ENCODE assay signal across 7 mouse cellular contexts in genomic region chr7:103813766-103814165, GRCm38 (mm10). TPM values are rescaled to one million over a fixed set of nuclear protein-coding genes. Genes with fewer than 3 reads are reported as not detected.
A peak's percentile ranks its signal among the peaks of the same experiment; 100 is the strongest.
DNase-seq lines count a peak whose midpoint lies in the region; ATAC-seq and TF ChIP-seq lines count a peak whose summit lies in the region.

Hbb-bt (minus strand) TSS chr7:103813996.

- WGBS in hindbrain, postnatal 0 days = 96% methylated on average over 3 of the region's 3 CpGs

- TF ChIP-seq RAD21 in MEL (IDR thresholded peaks at IDR 0.05; ENCODE audit: low read depth, low read length) = no peak

- DNase-seq in MEL (ENCODE audit: low read depth, low spot score) = peak; percentile 71
- no peak for DNase-seq in adrenal gland, postnatal 10 days
- DNase-seq in gastrocnemius, adult 2 months = no peak
- DNase-seq in hindbrain, postnatal 0 days (ENCODE audit: low spot score) = no peak
- no peak for DNase-seq in embryo, embryonic 11 days
- no peak for DNase-seq in natural killer cell, adult 2 months (ENCODE audit: low spot score in 2 of 2)

- peak within 1 kb of the TSS; percentile 17 to 42 for H3K4me3 ChIP-seq in MEL (ENCODE audit: control insufficient read depth in 1 of 2, insufficient read depth in 1 of 2, low read depth in 2 of 2, low read length in 2 of 2)
- no peak within 1 kb of the TSS for H3K4me3 ChIP-seq in gastrocnemius, adult 2 months
- H3K4me3 ChIP-seq in hindbrain, postnatal 0 days (ENCODE audit: low read length) = no peak within 1 kb of the TSS

- TF ChIP-seq POLR2A in MEL (IDR thresholded peaks at IDR 0.05; ENCODE audit: control insufficient read depth in 1 of 2, insufficient read depth in 1 of 2, low read depth in 1 of 2, low read length in 2 of 2, poor library complexity in 1 of 2) = peak in 1 of 2 experiments; percentile 60; a peak in 2 of 4 replicates

- H3K4me2 ChIP-seq in hindbrain, postnatal 0 days (ENCODE audit: low read depth, low read length) = no peak within 1 kb of the TSS

- TF ChIP-seq CTCF in MEL (IDR thresholded peaks at IDR 0.05 in 2 of 3, conservative IDR thresholded peaks at IDR 0.05 in 1 of 3; ENCODE audit: control insufficient read depth in 1 of 3, insufficient read depth in 1 of 3, low read depth in 2 of 3, low read length in 3 of 3, poor library complexity in 1 of 3, severe bottlenecking in 1 of 3) = no peak
- TF ChIP-seq CTCF in gastrocnemius, adult 2 months (IDR thresholded peaks at IDR 0.05) = no peak
- TF ChIP-seq CTCF in hindbrain, postnatal 0 days (IDR thresholded peaks at IDR 0.05; ENCODE audit: low read depth) = no peak

- H3K27ac ChIP-seq in MEL (ENCODE audit: control insufficient read depth, low read depth, low read length) = peak within 1 kb of the TSS; percentile 83
- no peak within 1 kb of the TSS for H3K27ac ChIP-seq in gastrocnemius, adult 2 months
- H3K27ac ChIP-seq in hindbrain, postnatal 0 days = no peak within 1 kb of the TSS

- H3K9ac ChIP-seq in MEL (ENCODE audit: control insufficient read depth, low read depth, low read length, poor library complexity, severe bottlenecking) = peak within 1 kb of the TSS; percentile 41
- H3K9ac ChIP-seq in hindbrain, postnatal 0 days (replicated peaks; ENCODE audit: low read length) = no peak within 1 kb of the TSS

- peaks cover 0 to 25% of the 10 kb centered on the region in 2 experiments; a peak in 2 of 4 replicates for H3K36me3 ChIP-seq in MEL (ENCODE audit: control insufficient read depth in 1 of 2, insufficient read depth in 2 of 2, low read length in 2 of 2)
- no peaks in the 10 kb centered on the region for H3K36me3 ChIP-seq in hindbrain, postnatal 0 days (ENCODE audit: insufficient read depth, low read length)

- H3K79me2 ChIP-seq in MEL (ENCODE audit: control insufficient read depth, insufficient read depth, low read length, poor library complexity) = no peaks in the 10 kb centered on the region

- H3K4me1 ChIP-seq in MEL (ENCODE audit: control insufficient read depth in 1 of 2, insufficient read depth in 2 of 2, low read length in 2 of 2) = peaks cover 21 to 23% of the 10 kb centered on the region in 2 experiments
- H3K4me1 ChIP-seq in hindbrain, postnatal 0 days (ENCODE audit: insufficient read depth, low read length) = no peaks in the 10 kb centered on the region

- TF ChIP-seq EP300 in MEL (IDR thresholded peaks at IDR 0.05; ENCODE audit: low read depth in 1 of 2, low read length in 2 of 2) = no peak

- intact Hi-C loops in gastrocnemius, adult 2 months (cut with DNase I) = no loop called here

- no peak for ATAC-seq in hindbrain, postnatal 0 days
- 0 out of 2 replicates have a peak, but pooled peaks have one; percentile 4 for ATAC-seq in megakaryocyte progenitor cell, adult 5-6 weeks (replicated peaks; ENCODE audit: poor library complexity)

- H3K9me3 ChIP-seq in MEL (replicated peaks; ENCODE audit: insufficient read depth, low read length) = no peaks in the 10 kb centered on the region
- no peaks in the 10 kb centered on the region for H3K9me3 ChIP-seq in hindbrain, postnatal 0 days (ENCODE audit: low read length)

- H3K27me3 ChIP-seq in MEL (ENCODE audit: control insufficient read depth in 1 of 2, insufficient read depth in 2 of 2, low read length in 2 of 2) = no peaks in the 10 kb centered on the region
- no peaks in the 10 kb centered on the region for H3K27me3 ChIP-seq in hindbrain, postnatal 0 days (ENCODE audit: insufficient read depth, low read length)

TF ChIP-seq in MEL, 35 proteins besides CTCF, POLR2A, EP300 and RAD21:
- TF ChIP-seq GABPA (IDR thresholded peaks at IDR 0.05; ENCODE audit: low read depth, low read length) = no peak
- TF ChIP-seq POLR2AphosphoS2 (IDR thresholded peaks at IDR 0.05; ENCODE audit: low read length) = no peak
- TF ChIP-seq ZKSCAN1 (IDR thresholded peaks at IDR 0.05; ENCODE audit: low read depth, low read length) = no peak
- TF ChIP-seq TAL1 (IDR thresholded peaks at IDR 0.05; ENCODE audit: low read length) = no peak
- TF ChIP-seq POLR2AphosphoS5 (IDR thresholded peaks at IDR 0.05; ENCODE audit: borderline replicate concordance, low read depth, low read length) = peak; percentile 74; the same call in 1 of the 2 replicates
- TF ChIP-seq MXI1 (IDR thresholded peaks at IDR 0.05; ENCODE audit: low read depth, low read length) = no peak
- no peak for TF ChIP-seq BHLHE40 (IDR thresholded peaks at IDR 0.05; ENCODE audit: borderline replicate concordance, low read depth, low read length)
- peak; percentile 33; the same call in 1 of the 2 replicates for TF ChIP-seq ZMIZ1 (IDR thresholded peaks at IDR 0.05; ENCODE audit: low read depth, low read length)
- TF ChIP-seq KAT2A (conservative IDR thresholded peaks at IDR 0.05; ENCODE audit: low read depth, low read length) = no peak
- no peak for TF ChIP-seq JUND (IDR thresholded peaks at IDR 0.05; ENCODE audit: low read depth, low read length)
- TF ChIP-seq HCFC1 (IDR thresholded peaks at IDR 0.05; ENCODE audit: low read depth, low read length) = no peak
- TF ChIP-seq GATA1 (IDR thresholded peaks at IDR 0.05; ENCODE audit: low read depth, low read length) = no peak
- TF ChIP-seq USF1 (IDR thresholded peaks at IDR 0.05; ENCODE audit: low read depth, low read length) = no peak
- TF ChIP-seq ELF1 (IDR thresholded peaks at IDR 0.05; ENCODE audit: low read depth, low read length) = no peak
- no peak for TF ChIP-seq TCF12 (IDR thresholded peaks at IDR 0.05; ENCODE audit: low read depth, low read length)
- TF ChIP-seq RCOR1 (IDR thresholded peaks at IDR 0.05; ENCODE audit: low read depth, low read length) = no peak
- no peak for TF ChIP-seq USF2 (IDR thresholded peaks at IDR 0.05; ENCODE audit: borderline replicate concordance in 1 of 2, insufficient read depth in 1 of 2, low read depth in 1 of 2, low read length in 2 of 2)
- TF ChIP-seq SMC3 (IDR thresholded peaks at IDR 0.05; ENCODE audit: low read depth, low read length) = no peak
- TF ChIP-seq UBTF (IDR thresholded peaks at IDR 0.05; ENCODE audit: borderline replicate concordance, insufficient read depth, low read depth, low read length) = no peak
- TF ChIP-seq MYB (IDR thresholded peaks at IDR 0.05; ENCODE audit: low read depth, low read length) = no peak
- peak; percentile 90 for TF ChIP-seq TBP (IDR thresholded peaks at IDR 0.05; ENCODE audit: low read depth, low read length)
- TF ChIP-seq NELFE (IDR thresholded peaks at IDR 0.05; ENCODE audit: low read depth, low read length) = peak; percentile 32; the same call in 1 of the 2 replicates
- no peak for TF ChIP-seq CHD2 (IDR thresholded peaks at IDR 0.05; ENCODE audit: low read length)
- no peak for TF ChIP-seq ZNF384 (IDR thresholded peaks at IDR 0.05; ENCODE audit: low read depth, low read length)
- TF ChIP-seq ZC3H11A (IDR thresholded peaks at IDR 0.05; ENCODE audit: low read depth, low read length) = no peak
- TF ChIP-seq CHD1 (IDR thresholded peaks at IDR 0.05; ENCODE audit: low read depth, low read length) = no peak
- no peak for TF ChIP-seq NRF1 (IDR thresholded peaks at IDR 0.05; ENCODE audit: insufficient read depth, low read depth, low read length, poor library complexity, severe bottlenecking)
- TF ChIP-seq SIN3A (IDR thresholded peaks at IDR 0.05; ENCODE audit: low read length) = no peak
- no peak for TF ChIP-seq MAZ (IDR thresholded peaks at IDR 0.05; ENCODE audit: low read depth, low read length)
- no peak for TF ChIP-seq ETS1 (IDR thresholded peaks at IDR 0.05; ENCODE audit: low read depth, low read length)

RNA-seq across cellular contexts. Expression of gene Hbb-bt, which starts in this region (rescaled TPM):
- 120 and 191 TPM in 2 replicates for total RNA-seq in MEL (2012; rRNA removed)
- 100 to 1,000 TPM in 1 of 2 experiments, not detected in 1; 118 TPM for polyA plus RNA-seq in MEL (2012; ENCODE audit: insufficient read depth in 1 of 2, insufficient read length in 2 of 2, low read depth in 1 of 2, low replicate concordance in 2 of 2, missing spikeins in 1 of 2)
- total RNA-seq in adrenal gland, postnatal 10 days (2021) = 100 to 1,000 TPM; 489 to 710 TPM
- 10 to 100 TPM; 20.6 to 29.2 TPM for total RNA-seq in gastrocnemius, adult 2 months (2021)
- total RNA-seq in hindbrain, postnatal 0 days (2014; rRNA removed) = 146 and 311 TPM in 2 replicates
- polyA plus RNA-seq in hindbrain, postnatal 0 days (2015; fragmentation: Nextera tagmentation; extraction: Ambion mirVana) = 213 and 218 TPM in 2 replicates
- total RNA-seq in megakaryocyte progenitor cell, adult 5-6 weeks (2015) = 16.9 and 36.5 TPM in 2 replicates
- total RNA-seq in megakaryocyte progenitor cell, adult 5-6 weeks (2017) = 0.71 and 3.5 TPM in 2 replicates

Comparison
In these comparisons a context has a peak if more than half of its experiments do, and no peak if none do; other contexts are left out.
1. H3K4me3 ChIP-seq: peak in MEL (2 of 2); none in gastrocnemius, adult 2 months (single experiment) and hindbrain, postnatal 0 days (single experiment).